Mouse (Mus musculus): ENCODE measurements at regions not wholly inside any gene's neighbourhood (a gene's known extent, or its start where the extent isn't known, plus 50 kb on each side); places are given as distances from the start of the nearest gene placed in this dataset.
A peak's percentile ranks its signal among the peaks of the same experiment; 100 is the strongest.

DNA sequence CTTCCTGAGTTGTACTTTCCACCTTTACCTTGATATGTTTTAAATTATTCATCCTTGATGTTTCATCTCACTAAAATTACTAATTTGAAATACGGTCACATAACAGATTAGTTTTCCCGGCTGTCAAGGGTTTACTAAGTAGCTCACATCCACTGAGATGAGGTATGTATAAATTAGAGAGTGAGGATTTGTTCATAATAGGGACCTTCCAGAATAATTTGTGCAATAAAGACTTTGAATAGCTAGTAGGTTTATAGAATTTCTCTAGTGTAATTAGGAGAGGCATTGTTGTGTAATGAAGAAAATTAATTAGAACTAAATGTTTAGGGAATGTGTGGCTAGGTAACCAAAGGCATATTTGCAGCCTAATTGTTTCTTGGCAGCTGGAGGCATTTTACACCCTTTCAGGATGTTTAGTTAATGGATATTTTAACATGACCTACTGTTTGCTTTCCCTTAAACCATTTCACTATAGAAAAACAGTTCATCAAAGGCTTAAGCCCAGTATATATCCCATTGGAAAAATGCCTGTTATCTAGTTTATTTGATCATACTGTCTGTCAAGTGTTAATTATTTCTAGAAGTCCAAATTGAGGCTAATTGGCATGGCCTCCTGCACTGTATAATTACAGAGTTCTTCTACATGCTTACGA lies 70.8 kb downstream of the Mat2b start:
- DNase-seq, result no peak

DNA sequence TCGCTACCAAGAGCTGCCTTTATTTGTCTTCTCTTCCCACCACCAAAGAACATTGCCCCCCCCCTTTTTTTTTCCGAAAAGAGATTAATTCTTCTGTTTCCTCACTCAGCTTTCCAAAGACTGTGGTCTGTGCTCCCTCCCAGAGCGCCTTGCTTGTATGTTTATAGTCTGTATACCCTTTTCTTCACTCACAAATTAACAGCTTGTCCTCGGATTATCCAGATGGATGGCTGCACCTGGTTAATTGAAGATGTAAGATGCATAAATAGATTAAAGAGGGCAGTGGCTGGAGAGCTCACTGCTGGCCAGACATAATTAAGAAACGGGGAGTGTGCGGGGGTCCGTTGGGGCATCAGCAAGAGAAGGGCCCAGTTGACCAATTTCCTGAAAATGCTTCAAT lies 75.0 kb downstream of the Mat2b start:
- DNase-seq, result no peak

- DNase-seq, result no peak
Observed at GRCm38 (mm10) chr11:40603008-40603407, 92.0 kb downstream of the Mat2b start.

DNA sequence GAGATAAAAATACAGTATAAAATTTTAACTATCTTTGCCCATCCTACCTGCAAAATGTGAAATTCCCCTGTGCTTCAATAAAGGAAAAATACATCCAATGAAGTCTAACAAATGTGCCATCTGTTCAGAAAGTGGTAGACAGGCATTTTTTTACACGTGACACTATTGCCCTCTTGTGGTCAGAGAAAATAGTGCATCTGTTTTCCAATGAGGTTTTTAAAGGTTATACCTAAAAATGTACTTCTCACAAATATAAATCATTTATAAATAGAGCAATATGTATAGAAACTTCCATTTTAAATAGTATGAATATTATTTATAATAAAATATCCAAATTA lies 93.5 kb downstream of the Mat2b start:
- DNase-seq, result no peak

DNA sequence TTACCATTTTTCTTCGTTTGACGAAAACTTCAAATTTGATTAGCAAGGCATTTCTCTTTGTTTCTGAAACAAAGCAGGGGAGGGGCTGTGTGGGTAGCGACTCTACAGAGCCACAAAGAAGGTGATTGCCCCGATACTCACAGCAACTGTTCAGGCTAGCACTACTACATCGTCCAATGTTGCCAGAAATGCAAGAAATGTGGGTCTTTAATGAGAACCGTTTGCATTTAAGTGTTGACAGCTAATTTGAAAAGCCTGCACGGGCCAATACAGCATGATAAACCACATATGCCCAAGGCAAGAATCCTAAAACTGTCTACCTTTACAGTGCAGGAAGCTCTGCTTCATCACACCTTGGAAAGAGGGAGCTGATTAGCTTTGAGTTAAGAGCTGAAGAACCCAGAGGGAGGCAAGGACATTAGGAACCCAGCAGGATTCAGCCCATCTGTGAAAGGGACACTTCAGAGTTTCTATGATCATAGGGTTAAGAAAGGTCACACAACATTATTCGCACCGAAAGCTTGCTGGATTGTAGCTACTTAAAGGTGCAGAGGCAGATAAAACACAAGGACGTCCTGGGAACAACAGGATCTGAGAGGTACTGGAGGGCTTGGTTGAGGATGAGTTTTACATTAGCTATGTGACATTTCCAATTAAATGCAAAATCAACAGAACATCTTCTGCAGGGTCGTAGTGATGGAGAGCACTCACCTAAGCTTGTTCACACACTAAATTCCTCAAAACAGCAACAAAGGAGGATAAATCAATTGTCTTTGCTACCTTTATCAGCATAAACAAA lies 94.0 kb downstream of the Mat2b start:
- DNase-seq, result no peak

GRCm38 (mm10) chr11:40599956-40600772 lies 94.8 kb downstream of the Mat2b start:
- peak; percentile 16 for DNase-seq

DNA sequence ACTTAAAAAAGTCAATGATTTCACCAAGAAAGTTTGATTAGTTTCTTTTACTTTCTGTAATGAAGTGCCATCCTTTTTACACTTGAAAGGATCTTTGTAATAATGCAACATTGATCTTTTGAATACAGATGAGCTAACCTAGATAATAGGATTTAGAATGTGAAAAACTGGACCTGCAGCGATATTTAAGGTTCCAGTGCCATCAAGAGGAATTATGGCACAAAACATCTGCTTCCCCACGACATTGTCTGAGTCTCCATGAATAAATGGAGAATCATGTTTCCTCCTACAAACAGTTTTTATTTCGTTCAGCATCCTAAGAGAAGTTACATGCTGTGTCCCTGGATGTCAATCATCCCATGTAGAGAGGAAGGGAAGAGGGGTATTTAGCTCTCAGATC lies 98.7 kb downstream of the Mat2b start:
- DNase-seq, result no peak

DNA sequence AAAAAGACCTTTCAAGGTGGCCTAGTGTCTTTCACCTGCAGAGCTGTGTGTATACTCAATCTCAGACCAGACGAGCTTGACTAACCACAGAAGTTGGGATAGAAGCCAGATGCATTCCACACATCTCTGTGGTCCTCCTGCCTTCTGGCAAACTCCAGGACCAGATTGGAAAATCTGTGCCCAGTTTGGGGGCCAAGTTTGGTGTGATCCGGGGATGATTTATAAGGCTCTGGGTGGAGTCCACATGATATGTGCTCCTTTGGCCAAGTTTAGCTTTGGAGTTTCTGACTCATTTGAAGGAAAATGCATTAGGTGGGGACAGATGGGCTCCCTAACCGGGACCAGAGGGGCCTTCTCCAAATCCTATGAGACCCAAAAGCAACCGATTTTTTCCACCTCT lies 102.9 kb downstream of the Mat2b start:
- DNase-seq, result no peak

DNA sequence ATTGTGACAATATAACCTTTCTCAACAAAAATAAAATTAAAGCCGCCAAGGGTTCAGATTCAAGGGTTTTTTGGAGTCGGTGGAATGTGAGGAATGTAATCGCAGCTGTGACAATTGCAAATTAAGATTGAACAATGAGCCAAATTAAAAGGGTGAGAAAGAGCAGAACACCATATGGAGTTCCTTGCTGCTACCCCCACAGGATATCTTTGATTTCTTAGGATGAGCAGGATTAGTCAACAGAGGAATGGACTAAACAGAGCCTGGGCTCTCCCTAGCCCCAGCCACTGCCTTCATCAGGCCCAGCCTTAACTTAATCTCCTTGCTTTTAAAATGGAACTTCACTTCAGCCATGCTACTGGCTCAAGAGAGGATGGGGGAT lies 121.3 kb downstream of the Mat2b start:
- DNase-seq, result no peak

- no peak for DNase-seq
Observed at GRCm38 (mm10) chr11:40572953-40573757, 121.8 kb downstream of the Mat2b start.

- no peak for DNase-seq
Observed at GRCm38 (mm10) chr11:40562866-40563265, 132.1 kb downstream of the Mat2b start.

DNA sequence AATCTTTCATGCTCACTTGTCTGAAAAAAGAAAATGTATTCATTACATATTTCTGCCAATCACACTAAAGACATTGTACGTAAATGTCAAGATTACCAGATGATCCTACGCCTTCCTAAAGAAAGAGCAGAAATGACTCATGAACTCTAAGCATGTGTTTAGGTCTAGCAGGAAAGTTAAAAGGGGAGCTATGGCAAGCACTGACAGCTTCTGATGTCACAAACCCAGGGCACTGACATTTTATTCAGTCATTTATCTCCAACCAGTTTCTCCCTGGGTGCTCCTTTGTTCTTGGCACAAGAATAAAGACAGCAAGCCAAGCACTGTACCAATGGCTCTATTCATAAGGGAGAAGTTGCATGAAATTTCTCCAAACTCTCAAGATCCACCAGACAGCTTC lies 133.0 kb downstream of the Mat2b start:
- DNase-seq, result no peak

GRCm38 (mm10) chr11:40561400-40561799 lies 133.6 kb downstream of the Mat2b start:
- no peak for DNase-seq

GRCm38 (mm10) chr11:40558486-40558885 lies 136.5 kb downstream of the Mat2b start:
- no peak for DNase-seq

GRCm38 (mm10) chr11:40554867-40555794 lies 139.9 kb downstream of the Mat2b start:
- DNase-seq, result no peak

GRCm38 (mm10) chr11:40552054-40552453 lies 142.9 kb downstream of the Mat2b start:
- no peak for DNase-seq

GRCm38 (mm10) chr11:40546596-40546995 lies 148.4 kb downstream of the Mat2b start:
- no peak for DNase-seq

- DNase-seq, result no peak
Observed at GRCm38 (mm10) chr11:40545537-40545936, 149.5 kb downstream of the Mat2b start.

DNA sequence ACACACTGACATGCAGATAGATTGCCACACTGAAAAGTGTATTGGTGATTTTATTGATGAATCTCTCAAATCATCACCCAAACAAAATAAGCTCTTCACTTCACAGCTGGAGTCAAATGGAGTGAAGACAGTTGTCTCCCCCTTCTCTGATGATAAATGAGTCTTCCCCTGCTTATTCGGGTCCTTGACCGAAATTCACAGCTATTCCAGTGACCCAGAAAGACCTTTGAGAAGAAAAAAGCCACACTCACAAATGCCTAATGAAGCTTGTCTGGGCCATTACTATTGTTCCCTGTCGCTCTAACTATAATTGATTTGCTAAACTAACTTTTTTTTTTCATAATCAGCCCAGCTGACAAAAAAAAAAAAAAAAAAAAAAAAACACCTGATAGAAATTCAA lies 154.8 kb downstream of the Mat2b start:
- no peak for DNase-seq

DNA sequence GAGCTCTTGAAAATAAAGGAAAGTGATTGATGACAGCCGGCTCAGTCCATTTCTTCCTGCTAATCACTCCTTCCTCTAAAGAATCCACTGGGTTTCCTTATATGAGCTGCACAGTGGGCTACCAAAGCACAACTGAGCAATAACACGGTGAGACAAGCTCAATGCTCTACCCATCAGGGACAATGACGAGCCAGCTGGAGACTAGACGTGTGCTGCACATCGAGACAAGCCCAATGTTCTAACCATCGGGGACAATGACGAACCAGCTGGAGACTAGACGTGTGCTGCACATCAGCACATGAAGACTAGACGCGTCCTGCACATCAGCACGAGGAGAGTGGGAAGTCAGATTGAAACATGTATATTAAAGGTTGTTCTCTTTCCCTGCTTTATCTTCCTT lies 155.2 kb downstream of the Mat2b start:
- no peak for DNase-seq

DNA sequence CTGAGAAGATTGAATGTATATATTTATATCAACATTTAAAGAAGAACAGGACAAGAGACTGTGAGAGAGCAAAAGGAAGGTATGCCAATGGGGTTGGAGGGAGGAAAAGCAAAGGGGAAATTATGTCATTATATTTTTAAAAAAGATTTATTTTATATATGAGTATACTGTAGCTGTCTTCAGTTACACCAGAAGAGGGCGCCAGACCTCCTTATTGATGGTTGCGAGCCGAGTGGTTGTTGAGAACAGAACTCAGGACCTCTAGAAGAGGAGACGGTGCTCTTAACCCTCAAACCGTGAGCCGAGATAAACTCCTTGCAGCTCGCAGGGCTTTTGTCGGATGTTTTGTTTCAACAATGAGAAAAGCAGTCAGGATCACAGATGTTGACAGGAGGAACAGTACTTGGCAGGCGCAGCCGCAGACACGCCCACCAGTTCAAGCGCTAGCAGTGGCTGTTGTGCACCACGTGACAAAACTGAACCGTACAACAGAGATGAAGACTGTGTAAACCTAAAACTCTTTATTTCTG lies 158.7 kb downstream of the Mat2b start:
- no peak for DNase-seq
